Mouse (Mus musculus) R1 (cell line): ENCODE results near the gene Tmtc4.

Source experiments
- DNase-seq: peaks from one replicate; pipeline ENCODE4 v3.0.0-alpha.2; 2018; ENCODE audit warnings: low read depth, low spot score

The Tmtc4 gene

GRCm38 (mm10) chr14:122875056-122875455 lies 108.8 kb downstream of the Tmtc4 start:
- DNase-seq, result no peak

GRCm38 (mm10) chr14:122872612-122873011 lies 111.2 kb downstream of the Tmtc4 start:
- no peak for DNase-seq

DNA sequence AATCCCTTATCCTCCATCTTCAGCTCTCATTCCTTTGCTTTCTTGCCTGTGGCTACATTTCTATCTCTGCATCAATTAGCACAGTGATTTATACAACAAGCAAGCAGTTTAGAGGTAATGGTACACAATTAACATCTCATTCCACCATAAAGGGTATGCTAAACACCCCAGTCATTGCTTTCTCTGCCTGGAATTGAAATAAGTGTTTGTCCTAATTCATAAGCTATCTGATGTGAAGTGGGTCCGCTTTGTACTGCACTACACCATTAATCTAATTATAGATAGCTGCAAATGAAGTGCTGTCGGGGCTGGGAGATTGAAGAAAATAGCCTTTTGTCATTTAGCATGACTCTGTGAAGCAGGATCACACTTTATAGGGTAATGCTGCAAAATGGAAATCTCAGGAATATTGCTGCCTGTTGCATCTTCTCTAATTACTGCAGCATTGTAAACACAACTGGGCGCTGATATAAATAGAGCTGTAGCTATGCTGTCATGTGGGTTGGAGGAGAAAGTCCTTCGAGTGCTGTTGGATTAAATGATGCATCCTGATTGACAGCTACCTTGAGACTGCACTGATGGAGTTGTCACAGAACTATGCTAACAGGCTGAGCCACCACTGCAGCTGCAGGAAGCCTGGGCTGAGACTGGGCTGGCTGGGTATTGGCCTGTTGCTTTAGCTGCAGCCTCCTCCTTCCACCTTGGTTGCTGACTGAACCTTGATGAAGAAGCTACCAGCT lies 111.8 kb downstream of the Tmtc4 start:
- DNase-seq, result no peak

DNA sequence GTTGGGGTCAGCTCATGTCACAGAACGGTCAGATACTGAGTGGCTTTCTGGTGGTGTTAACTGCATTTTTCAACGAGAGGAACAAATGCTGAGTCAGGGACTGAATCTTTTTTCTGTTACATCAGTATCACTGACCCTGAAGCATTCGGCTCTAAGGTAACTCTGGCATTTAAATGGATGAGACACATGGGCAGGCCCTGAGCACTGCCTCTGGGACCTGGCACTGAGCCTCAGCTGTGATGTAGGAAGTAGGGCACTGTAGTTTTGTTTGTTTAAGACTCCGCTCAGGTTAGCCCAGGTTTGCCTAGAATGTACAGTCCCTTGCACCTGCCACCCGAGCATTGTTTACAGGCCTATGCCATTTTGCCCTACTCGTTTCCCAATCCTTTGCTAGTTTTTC lies 114.0 kb downstream of the Tmtc4 start:
- DNase-seq, result no peak
